Mouse (Mus musculus) embryonic fibroblast, embryonic 13.5 days (primary cell): Measurements from ENCODE around the gene Fundc1. TPM values are rescaled to one million over a fixed set of nuclear protein-coding genes. Genes with fewer than 3 reads are reported as not detected.
"Not testable (repeated sequence)": the region's sequence is repeated elsewhere in the genome, so short reads cannot be mapped to it uniquely, and the experiment has no call there.

ENCODE experiments used
- H3K27ac ChIP-seq: 2 replicates; pipeline ENCODE4 v1.5.1; 2012; ENCODE audit warnings: low read length, control low read depth, inconsistent platforms; ENCODE audit not compliant: insufficient read depth
- H3K4me1 ChIP-seq: 2 replicates; pipeline ENCODE4 v1.6.1; 2011; ENCODE audit warnings: low read length; ENCODE audit not compliant: control insufficient read depth, insufficient read depth
- H3K4me3 ChIP-seq: 2 replicates; pipeline ENCODE4 v1.5.1; 2011; ENCODE audit warnings: mild to moderate bottlenecking, control low read depth, low read length; ENCODE audit not compliant: insufficient read depth
- CTCF ChIP-seq: IDR thresholded peaks from 2 replicates; pipeline ENCODE4 v1.5.1; 2011; ENCODE audit warnings: mild to moderate bottlenecking, control low read depth, low read length, moderate library complexity, borderline replicate concordance; ENCODE audit not compliant: insufficient read depth
- POLR2A ChIP-seq: IDR thresholded peaks from 2 replicates; pipeline ENCODE4 v1.6.1; 2011; ENCODE audit warnings: low read depth, mild to moderate bottlenecking, control low read depth, low read length, moderate library complexity
- polyA plus RNA-seq: library from polyadenylated mRNA; stranded (reverse); fragments of >200 nt; gene quantifications from 2 replicates; pipeline ENCODE4 v1.2.4, GENCODE M21; 2011; ENCODE audit warnings: low read depth; ENCODE audit not compliant: missing spikeins, insufficient read length

Gene Fundc1
- polyA plus RNA-seq, 1 experiment, result 35.7 TPM

DNA sequence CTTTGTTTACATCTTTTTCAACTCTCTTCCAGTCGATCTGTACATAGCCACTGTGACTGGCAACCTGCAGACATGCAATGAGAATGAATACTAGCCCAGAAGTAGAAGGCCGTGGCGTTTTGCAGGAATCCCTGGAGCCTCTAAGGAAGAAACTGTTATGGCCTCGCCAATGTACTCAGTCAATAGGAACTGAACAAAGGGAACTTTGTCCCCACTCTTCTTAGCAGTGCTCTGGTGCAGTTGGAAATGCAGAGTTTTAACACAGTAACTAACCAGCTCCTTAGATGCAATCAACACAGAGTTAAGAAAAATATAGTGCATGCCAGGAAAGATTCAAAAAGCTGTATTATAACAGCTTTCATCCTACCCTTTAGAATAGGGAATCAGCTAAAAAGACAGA, 13.4 kb downstream of the Fundc1 start:
- Histone ChIP-seq H3K4me1 (no peaks in the 10 kb centered on the region), H3K4me3 (no peak overlapping the region), H3K27ac (no peak overlapping the region)
- no peak for TF ChIP-seq POLR2A
- no peak for TF ChIP-seq CTCF

DNA sequence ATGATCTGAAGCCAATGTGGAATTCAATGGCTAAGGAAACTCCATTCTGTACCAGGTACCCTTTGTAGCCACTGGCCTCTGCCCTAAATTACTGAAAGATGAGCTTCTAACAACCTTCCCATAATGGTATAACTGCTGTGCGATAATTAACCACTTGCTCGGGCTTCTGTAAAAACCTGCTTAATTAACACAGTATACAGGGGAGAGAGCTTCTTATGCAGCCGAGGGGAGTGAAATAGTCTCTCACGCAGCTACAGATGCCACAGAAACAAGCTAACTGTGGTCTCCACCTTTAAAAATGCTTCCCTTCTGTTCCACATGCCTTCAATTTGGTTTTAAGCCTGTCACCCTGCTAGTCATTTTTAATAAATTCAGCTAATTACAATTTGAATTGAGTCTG, 17.6 kb downstream of the Fundc1 start:
- Histone ChIP-seq H3K4me1 (no peaks in the 10 kb centered on the region), H3K4me3 (no peak overlapping the region), H3K27ac (no peak overlapping the region)
- no peak for TF ChIP-seq CTCF

DNA sequence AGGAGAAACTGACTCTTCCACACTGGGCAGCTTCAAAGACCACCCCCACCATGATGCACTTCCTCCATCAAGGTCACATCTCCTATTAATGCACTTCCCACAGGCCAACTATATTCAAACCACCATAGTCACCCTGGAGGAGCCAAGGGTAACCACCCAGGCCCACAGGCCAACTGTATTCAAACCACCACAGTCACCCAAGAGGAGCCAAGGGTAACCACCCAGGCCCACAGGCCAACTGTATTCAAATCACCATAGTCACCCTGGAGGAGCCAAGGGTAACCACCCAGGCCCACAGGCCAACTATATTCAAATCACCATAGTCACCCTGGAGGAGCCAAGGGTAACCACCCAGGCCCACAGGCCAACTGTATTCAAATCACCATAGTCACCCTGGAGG, 20.5 kb downstream of the Fundc1 start:
- not testable (repeated sequence) for H3K4me3 ChIP-seq, H3K4me1 ChIP-seq, H3K27ac ChIP-seq

DNA sequence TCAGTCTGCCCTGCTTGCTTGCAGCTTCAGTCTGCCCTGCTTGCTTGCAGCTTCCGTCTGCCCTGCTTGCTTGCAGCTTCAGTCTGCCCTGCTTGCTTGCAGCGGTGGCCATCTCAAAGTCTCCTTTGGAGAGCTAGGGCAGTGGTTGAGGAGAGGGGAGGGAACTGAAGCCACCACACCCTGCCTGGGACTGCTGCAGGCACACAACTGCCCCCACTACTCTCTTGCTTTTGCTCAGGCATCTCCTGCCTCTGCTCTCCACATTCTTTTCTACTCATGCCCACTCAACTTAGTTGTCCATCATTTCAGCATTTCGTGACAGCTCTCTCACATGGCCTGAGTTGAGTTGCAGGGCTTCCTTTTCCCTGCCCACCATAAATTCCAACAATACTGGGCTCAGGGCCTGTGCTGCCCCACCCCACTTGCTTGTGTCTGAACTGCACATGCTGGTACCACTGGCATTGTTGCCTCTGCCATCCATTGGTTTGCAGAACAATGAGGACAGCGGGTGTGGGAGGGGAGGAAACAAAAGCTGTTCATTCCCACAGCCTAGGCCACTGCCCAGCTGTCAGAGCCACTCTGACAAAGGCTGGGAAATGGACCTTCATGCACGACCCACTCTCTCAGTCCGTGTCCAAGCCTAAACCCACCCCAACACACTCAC, 24.9 kb downstream of the Fundc1 start:
- Histone ChIP-seq H3K4me1 (no peaks in the 10 kb centered on the region), H3K4me3 (no peak overlapping the region)
- no peak for TF ChIP-seq POLR2A
- TF ChIP-seq CTCF, result no peak

GRCm38 (mm10) chrX:17544860-17545492, 27.1 kb downstream of the Fundc1 start:
- TF ChIP-seq CTCF (no peak), POLR2A (no peak)
- Histone ChIP-seq H3K27ac (peak overlapping the region; percentile 68), H3K4me3 (no peak overlapping the region), H3K4me1 (no peaks in the 10 kb centered on the region)

More for the DNA sequence above, 24.9 kb downstream of the Fundc1 start:
- H3K27ac ChIP-seq, result no peak overlapping the region; the same call in 1 of the 2 replicates

DNA sequence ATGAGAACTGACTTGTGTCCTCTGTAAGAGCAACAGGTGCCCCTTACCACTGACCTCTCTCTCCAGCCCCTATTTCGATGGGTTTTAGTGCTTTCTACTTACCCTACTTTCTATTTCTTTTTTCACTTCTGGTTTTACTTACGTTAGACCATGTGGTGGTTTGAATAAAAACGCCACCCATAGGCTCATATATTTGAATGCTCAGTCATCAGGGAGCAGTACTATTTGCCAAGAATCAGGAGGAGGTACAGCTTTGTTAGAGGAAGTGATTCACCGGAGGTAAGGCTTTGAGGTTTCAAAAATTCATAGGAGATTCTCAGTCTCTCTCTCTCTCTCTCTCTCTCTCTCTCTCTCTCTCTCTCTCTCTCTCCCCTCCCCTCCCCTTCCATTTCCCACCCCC, 34.4 kb downstream of the Fundc1 start:
- no peak for TF ChIP-seq CTCF
- no peak for TF ChIP-seq POLR2A
- Histone ChIP-seq H3K27ac (no peak overlapping the region), H3K4me1 (no peaks in the 10 kb centered on the region), H3K4me3 (no peak overlapping the region)

DNA sequence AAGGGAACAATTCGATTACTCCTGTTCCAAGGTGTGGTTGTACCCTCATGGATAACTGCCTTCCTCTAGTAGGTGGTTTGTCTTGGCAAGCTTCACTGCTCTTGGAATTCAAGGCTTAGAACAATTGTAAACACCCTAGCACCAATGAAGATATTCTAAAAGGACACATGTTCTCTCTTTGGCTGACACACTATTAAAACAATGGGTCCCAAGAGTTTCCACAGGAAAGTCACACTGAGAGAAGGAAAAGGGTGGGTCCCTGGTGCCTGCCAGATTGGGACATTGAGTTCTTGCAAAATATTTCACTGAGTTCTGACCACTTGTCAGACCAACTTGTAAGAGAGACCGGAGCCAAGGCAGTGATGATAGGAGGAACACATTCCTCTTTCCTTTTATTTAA, 45.1 kb downstream of the Fundc1 start:
- Histone ChIP-seq H3K4me1 (no peaks in the 10 kb centered on the region), H3K27ac (no peak overlapping the region), H3K4me3 (no peak overlapping the region)
- no peak for TF ChIP-seq CTCF
- no peak for TF ChIP-seq POLR2A

GRCm38 (mm10) chrX:17521221-17521716, 50.9 kb downstream of the Fundc1 start:
- Histone ChIP-seq H3K27ac (no peak overlapping the region), H3K4me1 (no peaks in the 10 kb centered on the region), H3K4me3 (no peak overlapping the region)
- TF ChIP-seq CTCF (no peak), POLR2A (no peak)

DNA sequence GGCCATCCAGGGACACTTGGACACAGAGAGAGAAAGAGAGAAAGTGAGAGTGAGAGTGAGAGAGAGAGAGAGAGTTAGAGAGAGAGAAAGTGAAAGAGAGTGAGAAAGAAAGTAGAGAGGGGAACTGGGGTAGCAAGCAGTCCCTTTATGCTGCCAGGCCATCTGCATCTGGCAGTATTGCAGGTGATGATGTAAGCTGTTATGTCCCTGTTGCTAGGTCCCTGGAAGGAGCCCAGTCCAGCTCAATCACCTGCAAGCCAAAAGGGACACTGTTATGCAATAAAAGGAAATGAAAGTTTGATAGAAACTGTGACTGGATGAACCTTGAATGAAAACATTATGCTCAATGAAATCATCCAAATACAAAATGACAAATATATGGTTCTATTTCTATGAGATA, 52.0 kb downstream of the Fundc1 start:
- Histone ChIP-seq H3K4me1 (no peaks in the 10 kb centered on the region), H3K27ac (no peak overlapping the region), H3K4me3 (no peak overlapping the region)
- TF ChIP-seq CTCF (no peak), POLR2A (no peak)

- no peak overlapping the region for H3K27ac ChIP-seq
- no peak for TF ChIP-seq POLR2A
- no peak for TF ChIP-seq CTCF
Observed at GRCm38 (mm10) chrX:17514012-17514411, 58.1 kb downstream of the Fundc1 start.

More at GRCm38 (mm10) chrX:17514012-17514411, 58.1 kb downstream of the Fundc1 start:
- no peak overlapping the region for H3K4me3 ChIP-seq
- no peaks in the 10 kb centered on the region for H3K4me1 ChIP-seq
